Mouse (Mus musculus): ENCODE results near the gene Gga3.
A peak's percentile ranks its signal among the peaks of the same experiment; 100 is the strongest.

GRCm38 (mm10) chr11:115552783-115553182 lies 51.1 kb downstream of the Gga3 start:
- TF ChIP-seq CTCF (IDR thresholded peaks at IDR 0.05; ENCODE audit: low read depth) = peak; percentile 73
- TF ChIP-seq EP300 (IDR thresholded peaks at IDR 0.05; ENCODE audit: low read depth) = no peak

Measured in liver, embryonic 14.5 days (tissue).